Mouse (Mus musculus) erythroblast, adult 5-6 weeks (primary cell): ENCODE results near the gene Gp1bb. TPM values are rescaled to one million over a fixed set of nuclear protein-coding genes. Genes with fewer than 3 reads are reported as not detected.
A peak's percentile ranks its signal among the peaks of the same experiment; 100 is the strongest.

Experiments
- ATAC-seq: replicated peaks from 2 replicates; pipeline ENCODE4 v1.8.0; 2016; ENCODE audit warnings: moderate number of reproducible peaks, mild to moderate bottlenecking, moderate TSS enrichment, inconsistent platforms; ENCODE audit not compliant: poor library complexity, low FRiP score, severe bottlenecking
- total RNA-seq, 2 experiments: library from RNA; stranded (forward) in 1 of 2; stranded (reverse) in 1 of 2; fragments of 150-400 nt in 1 of 2; fragments of 200-764, 138-1000 nt in 1 of 2; gene quantifications; 2 replicates each; pipeline versions ENCODE4 v1.2.3 to v1.2.4; 2015 to 2017; ENCODE audit warnings: low replicate concordance in 2 of 2

Gene Gp1bb
- total RNA-seq, 2 experiments from 2014 or later: 0.94 to 3.7 TPM

- no peak for ATAC-seq
Measured at GRCm38 (mm10) chr16:18629390-18630231, 7.4 kb upstream of the Gp1bb start, which contains the start of gene Sept5. Gene Sept5 (minus strand): TSS chr16:18629954.

DNA sequence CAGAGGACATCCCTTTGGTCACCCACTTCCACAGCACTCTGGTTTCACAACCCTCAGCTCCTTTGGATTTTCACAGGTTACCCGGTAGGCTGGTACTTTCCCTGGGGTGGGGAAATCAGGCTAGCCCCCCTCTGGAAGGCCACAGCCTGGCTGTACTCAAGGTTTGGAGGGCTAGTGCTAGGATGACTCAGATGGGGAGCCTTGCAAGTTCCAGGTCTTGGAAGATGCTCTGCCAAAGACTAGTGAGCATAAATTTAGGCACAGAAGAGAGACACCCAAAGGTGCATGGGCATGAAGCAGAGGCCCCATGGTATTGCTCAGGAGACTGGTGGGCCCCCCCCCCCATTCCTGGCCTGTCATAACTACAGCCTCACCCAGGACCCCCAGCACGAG is 6.7 kb upstream of the Gp1bb start:
- ATAC-seq: no peak

- ATAC-seq: no peak
Measured at GRCm38 (mm10) chr16:18628206-18628947, 6.2 kb upstream of the Gp1bb start.

DNA sequence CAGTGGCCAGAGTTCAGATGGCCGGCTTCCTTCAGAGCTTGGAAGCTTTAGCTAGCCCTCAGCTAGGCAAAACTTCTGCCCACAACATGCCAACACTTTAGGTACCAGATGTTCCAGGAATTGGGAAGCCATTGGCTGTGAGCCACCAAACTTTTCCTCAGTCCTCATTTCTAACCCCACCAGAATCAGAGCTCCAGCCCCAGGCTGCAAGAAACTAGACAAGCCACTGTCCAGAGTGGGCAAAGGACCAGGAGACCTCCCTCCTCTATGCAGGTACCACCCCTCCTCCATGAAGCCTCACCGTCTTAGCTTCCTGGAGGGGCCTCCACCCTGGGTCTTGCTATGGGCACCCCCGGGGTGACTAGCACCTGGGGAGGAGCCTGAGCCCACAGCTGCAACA is 5.0 kb upstream of the Gp1bb start:
- no peak for ATAC-seq

DNA sequence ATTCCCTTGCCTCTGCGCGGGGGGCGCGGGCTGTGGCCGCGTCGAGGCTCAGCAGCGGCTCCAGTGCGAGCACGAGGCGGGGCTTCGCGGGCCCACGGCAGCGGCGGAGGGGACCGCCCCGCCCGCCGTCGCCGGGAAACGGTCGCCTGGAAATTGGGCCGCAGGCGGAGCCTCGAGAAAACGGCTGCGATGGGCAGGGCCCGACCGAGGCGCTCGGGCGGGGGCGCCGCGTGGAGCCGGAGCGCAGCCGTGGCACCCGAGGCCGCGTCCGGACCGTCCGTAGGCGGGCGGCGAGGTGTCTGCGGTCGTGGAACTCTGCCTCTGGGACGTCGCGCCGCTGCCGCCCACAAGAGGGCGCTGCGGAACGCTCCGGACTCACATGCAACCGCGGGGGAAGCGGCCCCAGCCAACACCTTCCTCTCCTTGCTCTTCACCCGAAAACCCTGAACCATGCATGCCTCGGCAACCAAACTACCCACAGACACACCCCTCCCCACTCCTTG is 4.2 kb upstream of the Gp1bb start, which contains the start of gene Gm49601:
Gm49601 (minus strand) TSS at position 52 of the 503 bp plus-strand sequence.
- no peak for ATAC-seq

DNA sequence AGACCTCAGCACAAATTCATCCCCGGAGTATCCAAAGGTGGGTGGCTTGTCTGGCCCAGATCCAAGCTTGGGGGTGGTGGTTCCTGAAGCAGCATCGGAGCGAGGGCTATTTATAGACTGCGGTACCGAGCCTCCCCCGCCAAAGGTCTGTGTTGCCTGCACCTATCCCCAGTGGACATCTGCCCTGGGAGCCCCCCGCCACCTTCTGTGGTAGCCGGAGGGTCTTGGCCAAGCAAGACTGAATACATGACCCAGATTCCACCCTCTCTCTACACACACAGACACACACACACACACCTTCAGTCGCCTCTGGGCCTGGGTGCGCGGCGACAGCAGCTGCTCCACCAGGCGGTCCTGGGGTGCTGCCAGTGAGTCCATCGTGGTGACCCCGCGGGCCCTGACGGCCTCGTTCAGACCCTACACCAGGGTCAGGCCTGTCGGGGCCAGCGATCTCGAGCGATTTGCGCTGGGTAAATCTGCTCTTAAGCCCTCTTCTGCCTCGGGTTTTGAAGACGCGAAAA is 3.6 kb upstream of the Gp1bb start:
- ATAC-seq: no peak

DNA sequence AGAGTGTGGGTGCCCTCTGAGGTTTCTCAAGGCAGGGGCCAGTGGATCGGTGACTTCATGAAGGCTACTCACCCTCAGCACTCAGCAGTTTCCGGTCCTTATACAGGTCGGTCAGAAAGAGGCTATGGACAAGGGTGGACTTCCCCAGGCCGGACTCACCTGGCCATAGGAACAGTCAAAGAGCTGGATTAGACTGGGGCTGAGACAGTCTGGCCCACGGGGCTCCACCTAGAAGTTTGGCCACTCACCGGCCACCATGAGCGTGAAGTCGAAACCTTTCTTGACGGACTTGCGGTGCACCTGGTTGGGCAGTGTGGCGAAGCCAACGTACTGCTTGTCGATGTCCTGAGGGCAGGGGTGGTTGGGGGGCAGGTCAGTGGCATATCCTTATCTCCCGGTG is 2.9 kb upstream of the Gp1bb start:
- ATAC-seq: no peak

DNA sequence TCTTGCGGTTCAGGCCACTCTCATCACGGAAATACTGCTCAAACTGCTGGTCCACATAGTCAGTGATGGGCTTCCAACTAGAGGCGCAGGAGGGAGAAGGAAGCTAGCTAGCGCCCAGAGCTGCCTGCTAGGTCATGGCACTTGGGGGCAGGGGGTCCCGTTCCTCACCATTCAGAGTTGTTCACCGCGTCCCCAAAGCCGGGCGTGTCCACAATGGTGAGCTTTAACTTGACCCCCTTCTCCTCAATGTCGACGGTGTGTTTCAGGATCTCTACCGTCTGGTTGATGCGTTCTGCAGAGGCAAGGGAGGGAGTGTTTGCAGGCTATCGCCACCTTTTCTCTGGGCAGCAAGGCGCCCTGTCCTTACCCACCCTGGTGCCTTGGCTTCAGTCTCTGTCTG is 2.4 kb upstream of the Gp1bb start:
- no peak for ATAC-seq

GRCm38 (mm10) chr16:18623751-18624540 is 1.7 kb upstream of the Gp1bb start:
- no peak for ATAC-seq

- no peak for ATAC-seq
Measured at GRCm38 (mm10) chr16:18622916-18623750, 930 bp upstream of the Gp1bb start.

DNA sequence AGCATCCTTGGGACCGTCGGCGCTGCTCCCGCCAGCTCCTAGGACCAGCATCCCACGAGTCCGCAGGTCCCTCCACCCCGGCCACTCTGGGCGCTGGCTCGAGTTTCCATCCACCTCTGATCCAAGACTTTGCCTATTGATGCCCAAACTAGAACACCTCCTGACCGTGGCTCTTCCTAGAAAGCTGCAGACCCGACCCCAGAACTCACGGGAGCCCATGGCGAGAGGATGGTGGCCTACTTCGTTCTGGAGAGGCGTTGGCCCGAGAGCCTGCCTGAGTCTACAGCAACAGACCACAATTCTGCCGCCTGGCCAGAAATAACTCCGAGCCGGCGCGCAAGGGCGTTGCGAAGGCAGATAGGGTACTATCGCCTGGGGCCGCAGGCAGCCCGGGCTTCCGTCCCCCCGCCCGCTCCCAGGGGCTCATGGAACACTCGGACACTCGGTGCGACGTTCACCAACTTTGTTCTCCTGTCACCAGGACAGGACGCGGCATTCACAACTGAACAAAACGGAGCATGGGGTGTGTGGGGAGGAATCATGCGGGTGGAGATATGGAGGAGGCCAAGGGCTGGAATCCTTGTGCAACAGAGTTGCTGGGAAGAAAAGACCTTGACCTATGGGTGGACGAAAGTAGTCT is 721 bp downstream of the Gp1bb start:
- ATAC-seq: no peak

DNA sequence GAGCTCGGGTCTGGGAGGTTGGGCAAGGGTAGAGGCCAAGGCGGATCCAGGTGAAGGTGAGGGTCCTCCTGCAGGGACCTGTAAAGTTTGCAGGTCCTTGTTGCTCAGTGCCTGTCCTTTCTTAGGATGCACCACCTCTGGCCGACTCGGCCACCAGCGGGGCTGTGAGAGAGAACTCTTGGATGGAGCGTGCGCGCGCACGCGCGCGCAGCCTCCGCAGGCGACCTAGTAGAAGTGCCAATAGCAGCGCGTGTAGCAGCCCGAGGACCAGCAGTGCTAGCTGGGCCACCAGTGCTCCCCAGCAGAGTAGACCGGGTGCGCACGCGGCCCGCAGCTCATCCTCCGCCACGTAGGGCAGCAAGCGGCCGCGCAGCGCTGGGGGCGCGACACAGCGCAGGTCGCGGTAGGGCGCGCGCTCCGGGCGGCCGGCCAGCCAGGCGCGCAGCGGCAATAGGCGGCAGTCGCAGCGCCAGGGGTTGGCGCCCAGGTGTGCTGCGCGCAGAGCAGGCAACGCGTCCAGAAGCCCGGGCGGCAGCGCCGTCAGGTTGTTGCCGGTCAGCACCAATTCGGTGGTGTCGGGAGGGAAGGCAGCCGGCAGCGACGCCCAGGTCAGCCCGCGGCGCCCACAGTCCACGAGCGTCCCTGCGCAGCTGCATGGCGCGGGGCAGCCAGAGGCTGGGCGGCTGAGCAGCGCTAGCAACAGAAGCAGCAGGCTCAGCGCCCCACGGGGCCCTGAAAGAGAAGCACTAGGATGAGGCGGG is 1.4 kb downstream of the Gp1bb start:
- ATAC-seq: no peak

DNA sequence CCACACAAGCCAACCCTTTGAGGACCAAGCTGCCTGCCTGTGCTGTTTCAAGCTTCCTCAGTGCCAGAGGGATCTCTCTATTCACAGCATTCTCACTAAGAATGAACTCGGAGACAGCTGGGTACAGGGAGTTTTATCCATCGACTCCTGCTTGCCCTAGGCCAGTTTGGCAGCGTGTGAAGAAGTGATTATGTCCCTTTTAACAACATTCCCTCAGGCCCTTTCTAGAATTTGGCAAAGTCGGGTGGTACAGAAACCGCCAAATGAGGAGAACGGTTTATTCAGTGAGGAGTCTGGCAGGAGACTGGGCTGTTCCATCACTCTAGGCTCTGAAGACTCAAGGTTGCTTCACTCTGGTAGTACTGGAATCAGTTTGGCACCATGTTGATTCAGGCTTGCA is 2.0 kb downstream of the Gp1bb start:
- ATAC-seq: no peak

DNA sequence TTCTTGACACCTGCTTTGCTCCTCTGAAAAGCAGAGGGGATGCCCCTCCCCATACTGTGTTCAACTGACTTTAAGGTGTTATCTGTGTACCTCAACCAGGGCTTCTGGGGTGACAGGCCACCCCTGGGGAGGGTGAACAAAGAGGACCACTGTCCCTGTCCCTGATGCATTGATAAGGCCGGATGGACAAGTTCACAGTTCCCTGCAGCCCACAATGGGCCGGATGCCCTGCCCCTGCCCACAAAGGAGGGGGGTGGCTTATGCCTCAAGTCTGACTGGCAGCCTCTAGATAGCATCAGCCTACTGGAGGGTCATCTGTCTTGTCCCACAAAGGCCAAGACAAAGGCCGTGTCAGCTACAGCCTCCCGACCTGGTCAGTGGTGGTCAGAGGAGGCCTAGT is 3.1 kb downstream of the Gp1bb start:
- no peak for ATAC-seq

- no peak for ATAC-seq
Measured at GRCm38 (mm10) chr16:18618297-18618696, 3.9 kb downstream of the Gp1bb start.

- peak; percentile 72 for ATAC-seq
Measured at GRCm38 (mm10) chr16:18617370-18618065, 4.7 kb downstream of the Gp1bb start.

DNA sequence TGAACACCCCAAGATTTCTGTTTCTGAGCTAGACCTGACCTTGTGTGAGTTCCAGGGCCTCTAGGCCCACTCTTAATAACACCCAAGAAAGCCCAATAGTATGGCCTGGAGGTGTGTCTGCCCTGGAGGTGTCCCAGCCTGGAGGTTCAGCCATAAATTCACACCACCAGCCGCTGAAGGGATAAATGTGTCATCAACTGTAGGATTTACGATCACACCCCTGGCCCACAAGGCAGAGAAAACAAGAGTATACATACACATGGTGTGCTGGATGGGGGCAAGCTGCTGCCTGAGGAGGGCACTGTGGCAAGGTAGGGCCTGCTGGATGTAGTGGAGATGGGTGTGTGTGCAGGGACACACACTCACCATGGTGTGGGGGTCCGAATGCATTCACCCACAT is 8.9 kb downstream of the Gp1bb start:
- no peak for ATAC-seq
